Mouse (Mus musculus) embryonic fibroblast, embryonic 13.5 days (primary cell): ENCODE results near the gene Ifnab.

Source experiments
- CTCF ChIP-seq: IDR thresholded peaks from 2 replicates; pipeline ENCODE4 v1.5.1; 2011; ENCODE audit warnings: mild to moderate bottlenecking, control low read depth, low read length, moderate library complexity, borderline replicate concordance; ENCODE audit not compliant: insufficient read depth
- POLR2A ChIP-seq: IDR thresholded peaks from 2 replicates; pipeline ENCODE4 v1.6.1; 2011; ENCODE audit warnings: low read depth, mild to moderate bottlenecking, control low read depth, low read length, moderate library complexity

- TF ChIP-seq CTCF (no peak), POLR2A (no peak)
These were observed 7.3 kb downstream of the Ifnab start, which contains the start of gene Ifna2 for GRCm38 (mm10) chr4:88683812-88684211.
